Mouse (Mus musculus) CD4-positive, CD25-positive, alpha-beta regulatory T cell, adult 4 months (primary cell): ENCODE data around the gene Sorl1. TPM values are rescaled to one million over a fixed set of nuclear protein-coding genes. Genes with fewer than 3 reads are reported as not detected.

Experiments
- ATAC-seq: one replicate; pipeline ENCODE4 v1.8.0; 2017
- polyA plus RNA-seq, 2 experiments: library from polyadenylated mRNA; unstranded; fragments of 100-300 nt; shearing (Covaris generic); gene quantifications; one replicate each; pipeline ENCODE4 v1.2.1; 2017

Sorl1 gene
- 10 to 100 TPM; 26.9 to 33.5 TPM for polyA plus RNA-seq

- peak; percentile 79 for ATAC-seq
Measured at GRCm38 (mm10) chr9:42123713-42124576, at the start of gene Sorl1. Gene Sorl1, minus strand, starts transcription at chr9:42124297.

GRCm38 (mm10) chr9:42173781-42174180 lies 49.7 kb upstream of the Sorl1 start:
- no peak for ATAC-seq

- ATAC-seq: no peak
Measured at GRCm38 (mm10) chr9:42169491-42169890, 45.4 kb upstream of the Sorl1 start.

GRCm38 (mm10) chr9:42169025-42169424 lies 44.9 kb upstream of the Sorl1 start:
- ATAC-seq: no peak

GRCm38 (mm10) chr9:42164930-42165329 lies 40.8 kb upstream of the Sorl1 start:
- ATAC-seq: no peak

- ATAC-seq: no peak
Measured at GRCm38 (mm10) chr9:42163011-42163410, 38.9 kb upstream of the Sorl1 start.

- ATAC-seq: no peak
Measured at GRCm38 (mm10) chr9:42159376-42159775, 35.3 kb upstream of the Sorl1 start.

GRCm38 (mm10) chr9:42158652-42159051 lies 34.6 kb upstream of the Sorl1 start:
- ATAC-seq: peak; percentile 80

- ATAC-seq: no peak
Measured at GRCm38 (mm10) chr9:42157981-42158380, 33.9 kb upstream of the Sorl1 start.

GRCm38 (mm10) chr9:42156566-42156965 lies 32.5 kb upstream of the Sorl1 start:
- no peak for ATAC-seq

- ATAC-seq: no peak
Measured at GRCm38 (mm10) chr9:42154682-42155081, 30.6 kb upstream of the Sorl1 start.

GRCm38 (mm10) chr9:42148816-42149215 lies 24.7 kb upstream of the Sorl1 start:
- ATAC-seq: no peak

GRCm38 (mm10) chr9:42148036-42148435 lies 23.9 kb upstream of the Sorl1 start:
- no peak for ATAC-seq

- ATAC-seq: no peak
Measured at GRCm38 (mm10) chr9:42146463-42146862, 22.4 kb upstream of the Sorl1 start.

GRCm38 (mm10) chr9:42141549-42142210 lies 17.6 kb upstream of the Sorl1 start:
- ATAC-seq: peak; percentile 86

- ATAC-seq: no peak
Measured at GRCm38 (mm10) chr9:42138248-42138858, 14.3 kb upstream of the Sorl1 start.

- no peak for ATAC-seq
Measured at GRCm38 (mm10) chr9:42137578-42137977, 13.5 kb upstream of the Sorl1 start.

GRCm38 (mm10) chr9:42130793-42131760 lies 7.0 kb upstream of the Sorl1 start:
- ATAC-seq: no peak

- no peak for ATAC-seq
Measured at GRCm38 (mm10) chr9:42127983-42128382, 3.9 kb upstream of the Sorl1 start.

- ATAC-seq: no peak
Measured at GRCm38 (mm10) chr9:42125262-42125982, 1.3 kb upstream of the Sorl1 start.

GRCm38 (mm10) chr9:42123204-42123603 lies 893 bp downstream of the Sorl1 start:
- no peak for ATAC-seq

GRCm38 (mm10) chr9:42122441-42122840 lies 1.7 kb downstream of the Sorl1 start:
- ATAC-seq: no peak
